ENCODE assay signal across 32 mouse cellular contexts in the genomic region with DNA sequence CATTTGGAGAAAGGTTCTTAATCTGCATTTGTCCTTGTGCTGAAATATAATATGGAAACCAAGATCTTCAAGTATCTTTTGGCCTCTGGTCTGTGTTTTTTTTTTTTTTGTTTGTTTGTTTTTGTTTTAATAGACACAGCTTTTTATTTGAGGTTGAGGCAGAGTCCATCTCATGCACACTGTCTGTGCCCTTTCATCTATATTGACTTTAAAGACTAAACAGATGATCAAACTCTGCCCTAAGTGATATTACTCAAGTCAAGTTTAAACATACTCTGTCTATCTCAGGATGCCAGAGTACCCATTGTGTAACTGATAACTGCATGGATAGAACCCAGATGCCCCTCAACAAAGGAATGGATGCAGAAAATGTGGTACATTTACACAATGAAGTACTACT.
"Had no signal": no experiment of that assay in that cellular context is flagged by ENCODE, and none has a peak within 500 bp of the region (broad histone marks: within the 10 kb centered on the region; RNA-seq: fewer than 3 reads in every experiment).

No protein-coding gene starts in this region.

- DNase-seq: left cerebral cortex, postnatal 4 days; liver; liver, embryonic 13.5 days; lung, adult 18-20 months; lung, adult 2 months; lung, embryonic 14.5 days; lung, postnatal 10 days; lung, postnatal 14 days; lung, postnatal 36 days; lung, postnatal 4 days; midbrain, embryonic 14.5 days had no signal

- H3K4me2 ChIP-seq: limb, embryonic 12.5 days; limb, embryonic 13.5 days; limb, embryonic 15.5 days; liver, embryonic 11.5 days; liver, embryonic 12.5 days; liver, embryonic 13.5 days; liver, embryonic 15.5 days; lung, embryonic 14.5 days; lung, embryonic 15.5 days; midbrain, embryonic 11.5 days; midbrain, embryonic 12.5 days; midbrain, embryonic 13.5 days; midbrain, embryonic 15.5 days; neural tube, embryonic 12.5 days had no signal

- H3K4me3 ChIP-seq: left cerebral cortex, adult 2 months; limb, embryonic 10.5 days; limb, embryonic 12.5 days; limb, embryonic 13.5 days; limb, embryonic 15.5 days; liver, embryonic 12.5 days; liver, embryonic 13.5 days; liver, embryonic 15.5 days; lung, embryonic 15.5 days; megakaryocyte, embryonic 14.5 days; midbrain, embryonic 10.5 days; midbrain, embryonic 12.5 days; midbrain, embryonic 13.5 days; midbrain, embryonic 15.5 days; myocyte; neural tube, embryonic 12.5 days had no signal

- H3K4me1 ChIP-seq: limb, embryonic 10.5 days; limb, embryonic 12.5 days; limb, embryonic 13.5 days; limb, embryonic 15.5 days; liver, embryonic 12.5 days; liver, embryonic 13.5 days; liver, embryonic 15.5 days; lung, embryonic 15.5 days; megakaryocyte, embryonic 14.5 days; midbrain, embryonic 10.5 days; midbrain, embryonic 12.5 days; midbrain, embryonic 13.5 days; midbrain, embryonic 15.5 days; neural tube, embryonic 12.5 days had no signal

- H3K9me3 ChIP-seq: limb, embryonic 10.5 days; limb, embryonic 13.5 days; limb, embryonic 15.5 days; liver, embryonic 13.5 days; liver, embryonic 15.5 days; lung, embryonic 15.5 days; midbrain, embryonic 10.5 days; midbrain, embryonic 12.5 days; midbrain, embryonic 13.5 days; midbrain, embryonic 15.5 days; neural tube, embryonic 12.5 days had no signal

- ATAC-seq: liver, embryonic 12.5 days; lung, postnatal 0 days; midbrain, embryonic 13.5 days; midbrain, embryonic 15.5 days; midbrain, embryonic 16.5 days had no signal

- H3K9ac ChIP-seq: limb, embryonic 12.5 days; limb, embryonic 13.5 days; limb, embryonic 15.5 days; liver, embryonic 12.5 days; liver, embryonic 13.5 days; liver, embryonic 14.5 days; liver, embryonic 15.5 days; lung, embryonic 14.5 days; lung, embryonic 15.5 days; midbrain, embryonic 12.5 days; midbrain, embryonic 13.5 days; midbrain, embryonic 15.5 days; neural tube, embryonic 12.5 days had no signal

- H3K27me3 ChIP-seq: limb, embryonic 12.5 days; limb, embryonic 13.5 days; limb, embryonic 15.5 days; liver, embryonic 12.5 days; liver, embryonic 13.5 days; liver, embryonic 15.5 days; lung, embryonic 15.5 days; megakaryocyte, embryonic 14.5 days; midbrain, embryonic 12.5 days; midbrain, embryonic 13.5 days; midbrain, embryonic 15.5 days; neural tube, embryonic 12.5 days had no signal

- H3K36me3 ChIP-seq: limb, embryonic 10.5 days; limb, embryonic 12.5 days; limb, embryonic 13.5 days; limb, embryonic 15.5 days; liver, embryonic 12.5 days; liver, embryonic 13.5 days; liver, embryonic 15.5 days; lung, embryonic 15.5 days; midbrain, embryonic 10.5 days; midbrain, embryonic 12.5 days; midbrain, embryonic 13.5 days; midbrain, embryonic 15.5 days; neural tube, embryonic 12.5 days had no signal

- H3K27ac ChIP-seq: left cerebral cortex, adult 2 months; limb, embryonic 10.5 days; limb, embryonic 12.5 days; limb, embryonic 13.5 days; limb, embryonic 15.5 days; liver, embryonic 12.5 days; liver, embryonic 13.5 days; liver, embryonic 14.5 days; liver, embryonic 15.5 days; lung, embryonic 15.5 days; macrophage; midbrain, embryonic 10.5 days; midbrain, embryonic 12.5 days; midbrain, embryonic 13.5 days; midbrain, embryonic 15.5 days; neural tube, embryonic 12.5 days had no signal
